Mouse (Mus musculus): Measurements from ENCODE around the gene Gkap1.

The Gkap1 gene

DNA sequence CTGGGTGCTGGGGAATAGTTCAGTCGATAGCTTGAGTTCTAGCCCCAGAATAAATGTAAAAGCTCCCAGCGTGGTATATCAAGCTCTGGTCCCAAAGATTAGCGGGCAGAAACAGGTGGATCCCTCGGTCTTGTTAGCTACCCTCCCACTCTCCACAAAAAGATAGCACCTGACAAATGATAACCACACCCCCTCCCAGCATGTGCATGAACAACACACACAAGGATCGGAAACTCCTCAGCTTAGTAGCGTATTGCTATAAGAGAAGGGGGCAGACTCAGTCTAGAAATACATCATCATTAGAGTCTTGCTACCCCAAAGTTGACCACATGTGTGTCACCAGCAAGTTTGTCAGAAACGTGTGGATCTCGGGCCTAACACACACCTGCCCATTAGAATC, at the start of gene Gkap1:
Gkap1 (minus strand) TSS at position 101 of the 400 bp plus-strand sequence.
- DNase-seq = no peak

DNA sequence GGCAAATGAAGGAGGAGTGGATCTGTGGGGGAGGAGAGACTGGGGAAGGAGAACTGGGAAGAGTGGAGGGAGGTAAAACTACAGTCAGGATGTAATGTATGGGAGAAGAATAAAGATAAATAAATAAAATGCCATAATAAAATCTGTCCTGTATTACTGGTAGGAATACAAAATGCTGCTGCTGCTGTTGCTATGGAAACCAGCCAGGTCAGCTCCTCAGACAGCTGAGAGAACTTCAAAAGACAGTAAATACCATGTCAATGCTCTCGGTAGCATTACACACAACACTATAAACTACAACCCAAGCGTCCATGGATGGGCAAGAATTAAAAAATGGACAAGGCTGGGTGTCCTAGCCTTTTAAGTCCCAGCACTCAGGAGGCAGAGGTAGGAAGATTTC, 42.3 kb upstream of the Gkap1 start:
- no peak for DNase-seq

DNA sequence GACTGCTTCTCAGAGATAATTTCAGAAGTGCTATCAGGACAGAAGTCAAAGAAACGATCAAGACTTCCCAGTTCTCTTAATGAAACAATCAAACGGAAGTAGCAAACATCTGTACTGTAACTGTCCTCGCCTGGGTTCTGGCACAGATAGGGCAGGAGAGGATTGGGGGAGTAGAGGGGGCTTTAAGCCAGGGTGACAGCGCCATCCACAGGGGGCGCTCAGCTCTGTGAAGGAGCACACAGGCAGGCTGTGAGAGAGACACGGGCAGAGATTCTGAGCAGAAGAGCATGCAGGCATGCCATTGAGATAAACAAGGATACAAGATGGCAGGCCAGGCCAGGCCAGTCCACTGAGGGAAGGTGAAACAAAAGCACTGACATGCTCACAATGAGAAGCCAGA, 39.5 kb upstream of the Gkap1 start:
- no peak for DNase-seq

DNA sequence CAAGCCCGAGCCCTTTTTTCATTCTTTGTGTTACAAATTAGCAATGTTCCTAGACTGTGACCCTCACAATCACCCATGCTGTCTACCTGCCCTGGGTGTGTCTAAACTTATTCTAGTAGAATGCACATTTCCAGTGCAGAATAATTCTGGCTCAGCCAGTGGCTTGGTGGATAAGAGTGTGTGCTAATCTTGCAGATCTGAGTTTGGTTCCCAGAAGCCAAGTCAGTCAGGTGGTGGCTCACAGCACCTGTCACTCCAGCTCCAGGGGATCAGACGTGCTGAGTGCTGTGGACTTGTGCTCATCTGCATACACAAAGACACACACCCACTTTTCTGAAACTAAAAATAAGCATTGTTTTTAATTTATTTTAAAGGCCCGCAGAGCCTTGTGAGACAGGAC, 38.3 kb upstream of the Gkap1 start:
- DNase-seq = no peak

DNA sequence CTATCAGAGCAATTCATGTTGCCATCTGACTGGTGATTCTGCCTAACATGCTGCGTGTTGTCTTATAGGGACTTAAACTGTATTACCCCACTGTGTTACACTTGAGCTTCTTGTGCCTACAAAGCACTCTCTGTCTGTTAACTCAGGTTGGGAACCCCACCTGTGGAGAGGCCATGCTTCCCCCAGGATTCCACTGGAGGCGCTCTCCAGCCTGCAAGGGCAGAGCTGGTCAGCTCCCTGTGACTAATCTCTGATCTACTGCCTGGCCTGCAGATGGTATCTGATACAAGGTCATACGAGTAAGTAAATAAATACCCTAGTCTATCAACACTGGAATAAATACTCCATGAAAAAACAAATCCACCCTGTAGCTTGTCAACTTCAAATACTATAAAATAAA, 35.9 kb upstream of the Gkap1 start:
- DNase-seq = peak; percentile 25

DNA sequence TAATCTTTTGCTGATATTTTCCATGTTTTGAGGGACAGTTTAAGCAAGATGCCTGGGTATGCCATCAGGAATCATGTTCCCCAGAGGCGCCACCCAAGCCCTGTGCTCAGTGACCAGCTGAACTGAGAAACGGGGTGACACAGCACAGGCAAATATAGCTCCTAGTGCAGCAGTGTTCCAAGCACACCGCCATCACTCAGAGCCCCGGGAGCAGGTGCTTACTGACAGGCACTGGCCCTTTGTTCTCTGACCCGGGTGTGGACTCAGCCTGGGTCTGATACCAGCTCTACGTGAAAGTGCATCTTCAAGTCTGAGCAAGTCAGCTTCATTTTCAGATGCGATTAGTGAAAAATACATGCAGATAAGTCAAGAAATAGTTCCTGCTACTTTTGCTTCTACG, 34.0 kb upstream of the Gkap1 start:
- peak; percentile 18 for DNase-seq

DNA sequence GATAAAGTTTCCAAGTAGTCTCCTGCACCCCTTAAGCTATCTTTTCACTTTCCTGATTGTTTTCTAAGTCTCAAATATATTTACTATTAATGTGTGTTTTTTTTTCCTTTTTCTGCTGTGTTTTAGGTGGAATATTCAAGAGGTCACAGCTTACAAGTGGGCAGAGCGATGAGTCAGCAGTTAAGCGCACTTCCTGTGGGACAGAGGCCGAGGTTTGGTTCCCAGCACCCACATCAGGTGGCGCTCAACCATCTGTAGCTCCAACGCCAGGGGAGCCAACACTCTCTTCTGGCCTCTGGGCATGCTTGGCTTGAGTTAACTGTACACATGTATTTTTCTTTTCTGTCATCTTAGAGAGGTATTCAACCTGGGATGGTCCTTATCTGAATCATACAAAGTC, 32.0 kb upstream of the Gkap1 start:
- no peak for DNase-seq

DNA sequence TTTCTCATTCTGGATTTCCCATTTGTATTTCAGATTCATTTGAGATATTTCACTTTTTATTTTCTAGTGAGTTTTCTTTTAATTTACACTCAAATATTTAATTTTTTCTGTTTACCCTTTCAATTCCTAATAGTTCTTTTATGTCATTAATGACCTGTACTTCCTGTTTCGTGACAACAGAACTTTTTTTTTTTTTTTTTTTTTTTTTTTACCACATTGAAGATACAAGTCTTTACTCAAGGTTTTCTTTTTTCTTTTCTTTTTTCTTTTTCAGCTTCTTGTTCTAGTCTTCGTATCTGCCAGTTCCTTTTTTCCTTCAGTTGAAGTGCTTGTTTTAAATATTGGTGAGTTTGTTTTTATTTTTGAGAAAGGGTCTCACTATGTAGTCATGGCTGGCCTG, 29.7 kb upstream of the Gkap1 start:
- no peak for DNase-seq

DNA sequence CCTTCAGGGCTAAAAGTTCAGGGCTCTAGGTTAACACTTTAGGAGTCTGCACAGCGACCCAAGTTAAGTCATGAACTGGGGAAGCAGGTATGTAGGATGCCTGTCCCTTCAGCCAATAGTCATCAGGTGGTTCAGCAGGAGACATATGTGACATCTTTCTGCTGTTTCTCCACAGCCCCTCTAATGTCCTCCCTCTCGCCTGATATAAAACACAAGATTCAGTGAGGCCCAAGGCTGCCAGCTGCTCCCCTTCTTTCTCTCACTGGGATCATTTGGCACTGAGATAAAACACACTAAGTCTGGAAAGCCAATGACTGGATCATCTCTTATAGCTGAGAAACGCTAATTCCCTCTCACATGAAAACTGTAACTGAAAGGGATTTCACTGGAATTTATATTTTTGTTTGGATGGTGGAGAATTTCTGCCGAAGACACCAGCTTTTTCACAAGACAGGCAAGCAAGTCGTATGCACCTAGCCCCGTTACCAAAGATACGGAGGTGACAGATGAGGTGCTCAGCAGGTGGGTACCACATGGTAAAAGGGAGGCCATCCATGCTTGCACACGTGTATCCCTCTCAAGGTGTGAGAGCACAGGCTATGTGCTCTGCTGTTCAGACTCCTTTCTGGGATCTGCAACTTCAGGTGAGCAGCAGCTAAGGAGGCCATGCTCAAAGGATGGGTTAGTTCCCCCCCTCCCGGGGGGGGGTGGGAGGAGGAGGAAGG, 27.1 kb upstream of the Gkap1 start:
- DNase-seq = no peak

DNA sequence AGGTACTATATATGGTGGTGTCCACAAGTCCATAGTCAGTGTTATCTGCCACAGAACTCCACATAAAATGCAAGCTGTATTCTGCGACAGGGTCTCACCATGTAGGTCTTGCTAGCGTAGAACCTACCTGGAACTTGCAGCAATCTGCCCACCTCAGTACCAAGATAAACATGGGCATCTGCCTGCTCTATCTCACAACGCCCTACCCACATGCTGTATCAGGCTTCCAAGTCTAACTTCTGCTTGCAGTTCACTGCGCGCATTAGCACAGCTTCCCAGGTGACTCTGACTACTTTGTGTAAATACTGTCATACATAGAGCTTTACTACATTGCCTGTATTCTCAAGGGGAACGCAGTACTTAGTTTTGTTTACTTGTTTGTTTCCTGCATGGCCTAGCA, 26.5 kb upstream of the Gkap1 start:
- no peak for DNase-seq

DNA sequence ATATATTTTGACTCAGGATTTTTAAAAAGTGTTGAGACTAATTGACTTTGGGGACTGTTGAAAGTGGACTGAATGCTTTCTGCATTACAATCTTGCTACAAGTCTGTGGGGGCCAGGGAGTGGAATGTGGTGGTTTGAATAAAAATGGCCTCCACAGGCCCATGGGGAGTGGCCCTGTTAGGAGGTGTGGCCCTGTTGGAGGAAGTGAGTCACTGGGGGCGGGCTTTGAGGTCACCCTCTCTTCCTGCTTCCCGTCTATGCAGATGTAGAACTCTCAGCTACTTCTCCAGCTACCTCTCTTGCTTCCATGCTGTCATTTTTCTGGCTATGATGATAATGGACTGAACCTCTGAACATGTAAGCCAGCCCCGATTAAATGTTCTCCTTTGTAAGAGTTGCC, 23.3 kb upstream of the Gkap1 start:
- no peak for DNase-seq

DNA sequence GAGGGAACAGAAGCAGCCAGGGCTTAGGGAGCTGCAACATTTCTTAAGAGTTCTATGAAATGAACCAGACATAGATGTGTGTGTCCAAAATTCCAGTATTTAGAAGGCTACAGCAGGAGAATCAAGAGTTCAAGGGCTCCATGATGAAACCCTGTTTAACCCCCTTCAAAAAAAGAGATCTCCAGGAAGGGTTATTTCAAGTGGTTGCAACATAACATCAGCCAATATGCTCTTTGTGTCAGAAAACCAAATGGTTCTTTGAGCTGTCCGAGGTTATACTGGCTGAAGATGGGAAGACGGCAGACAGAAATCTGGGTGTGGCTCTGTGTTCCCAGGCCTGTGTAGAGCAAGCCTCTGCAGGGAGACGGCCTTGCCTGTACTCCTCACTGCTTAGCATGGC, 20.1 kb upstream of the Gkap1 start:
- DNase-seq = no peak

DNA sequence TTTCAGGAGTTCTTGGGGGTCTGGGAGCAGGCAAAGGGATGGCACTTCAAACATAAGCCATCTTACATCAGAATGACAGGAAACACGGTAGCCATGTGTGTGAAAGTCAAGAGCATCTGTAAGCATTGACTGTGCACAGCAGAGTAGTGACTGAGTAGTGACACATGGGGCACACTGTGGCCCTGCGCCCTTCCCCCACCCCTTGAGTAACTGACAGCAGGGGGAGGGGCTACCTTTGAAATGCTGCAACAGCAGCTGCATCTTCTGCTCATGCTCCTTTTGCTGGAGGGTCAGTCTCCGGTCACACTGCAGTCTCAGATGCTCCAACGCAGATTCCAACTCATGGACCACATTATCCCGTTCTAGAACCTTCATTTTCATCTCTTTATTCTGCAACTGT, 17.3 kb upstream of the Gkap1 start:
- peak; percentile 81 for DNase-seq

DNA sequence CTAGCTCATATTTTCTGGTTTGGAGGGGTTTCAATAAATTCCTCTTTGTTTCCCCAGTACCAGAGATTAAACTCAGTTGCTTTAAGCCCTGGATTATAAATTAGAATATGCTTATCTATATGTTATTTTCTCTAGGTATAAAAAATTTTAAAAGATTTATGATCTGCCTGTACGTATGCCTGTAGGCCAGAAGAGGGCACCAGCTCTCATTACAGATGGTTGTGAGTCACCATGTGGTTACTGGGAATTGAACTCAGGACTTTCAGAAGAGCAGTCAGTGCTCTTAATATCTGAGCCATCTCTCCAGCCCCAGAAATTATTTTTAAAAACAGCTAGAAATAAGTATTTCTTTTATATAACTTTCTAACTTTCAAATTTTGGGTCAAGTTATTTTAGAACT, 13.8 kb upstream of the Gkap1 start:
- DNase-seq = no peak

DNA sequence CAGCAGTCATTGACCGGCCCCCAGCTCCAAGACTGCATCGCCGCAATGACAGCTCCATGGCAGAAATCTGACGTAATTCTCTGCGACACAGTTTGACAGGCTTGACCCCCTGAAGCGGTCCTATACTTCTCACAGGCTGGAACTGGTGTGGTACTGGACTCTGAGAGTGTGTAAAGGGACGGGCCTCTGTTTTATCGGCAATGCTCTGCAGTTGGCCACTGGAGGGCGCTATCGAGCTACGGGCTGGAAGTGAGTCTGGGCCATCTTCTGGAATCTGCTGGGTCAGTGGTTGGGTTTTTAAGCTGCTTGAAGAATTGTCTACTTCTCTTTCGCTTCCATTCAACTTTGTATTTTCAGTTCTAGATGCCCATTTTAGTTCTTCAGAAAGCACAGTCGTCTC, 12.3 kb upstream of the Gkap1 start:
- peak; percentile 85 for DNase-seq

DNA sequence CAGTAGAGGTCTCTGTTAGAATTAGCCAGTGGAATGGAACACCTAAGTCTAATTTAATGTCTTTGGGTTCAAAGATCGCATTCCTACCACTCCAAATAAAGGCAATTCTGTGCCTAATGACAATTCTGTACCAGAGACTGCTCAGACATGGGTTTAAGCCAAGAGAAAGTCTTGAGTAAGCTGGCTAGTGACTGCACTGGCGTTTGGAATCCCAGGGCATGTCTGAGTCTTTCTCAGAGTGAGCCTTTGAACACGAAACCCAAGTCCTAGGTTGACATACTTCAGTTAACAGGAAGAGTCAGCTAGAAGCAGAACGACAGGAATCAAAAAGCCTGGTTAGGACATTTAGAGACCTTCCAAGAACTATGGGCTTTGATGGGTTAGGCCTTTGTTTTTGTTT, 8.0 kb upstream of the Gkap1 start:
- DNase-seq = no peak

DNA sequence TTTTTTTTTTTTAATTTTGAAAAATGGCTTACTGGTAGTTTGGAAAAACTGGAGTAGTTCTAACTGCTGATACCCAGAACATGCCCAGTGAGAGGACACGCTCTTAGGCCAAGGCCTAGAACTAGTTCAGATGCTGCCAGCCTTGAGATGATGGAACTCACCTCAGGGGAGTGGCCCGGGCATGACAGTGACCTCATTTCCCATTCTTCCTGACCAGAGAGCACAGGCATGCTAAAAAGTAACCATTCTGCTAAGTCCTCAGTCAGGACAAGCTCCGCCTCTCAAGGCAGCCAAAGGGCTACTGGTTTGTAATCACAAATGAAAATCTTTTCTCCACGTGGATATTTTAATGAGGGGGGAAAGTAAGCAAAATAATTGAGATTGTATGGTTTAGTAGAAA, 6.4 kb upstream of the Gkap1 start:
- no peak for DNase-seq

DNA sequence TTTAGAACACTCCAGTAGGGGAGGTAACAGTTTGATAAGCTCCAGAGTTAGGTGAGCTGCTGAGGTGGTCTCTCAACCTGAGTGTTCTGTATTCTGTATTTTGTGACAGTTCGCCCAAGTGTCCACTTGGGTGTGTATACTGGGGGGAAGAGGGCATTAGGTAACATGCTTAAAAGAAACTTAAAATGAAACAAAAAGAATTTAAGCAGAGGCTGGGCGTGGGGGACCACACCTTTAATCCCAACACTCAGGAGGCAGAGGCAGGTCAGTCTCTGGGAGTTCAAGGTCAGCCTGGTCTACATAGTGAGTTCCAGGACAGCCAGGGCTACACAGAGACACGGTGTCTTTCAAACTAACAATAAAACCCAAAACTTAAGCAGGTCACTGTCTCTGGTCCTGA, 5.0 kb upstream of the Gkap1 start:
- DNase-seq = no peak

DNA sequence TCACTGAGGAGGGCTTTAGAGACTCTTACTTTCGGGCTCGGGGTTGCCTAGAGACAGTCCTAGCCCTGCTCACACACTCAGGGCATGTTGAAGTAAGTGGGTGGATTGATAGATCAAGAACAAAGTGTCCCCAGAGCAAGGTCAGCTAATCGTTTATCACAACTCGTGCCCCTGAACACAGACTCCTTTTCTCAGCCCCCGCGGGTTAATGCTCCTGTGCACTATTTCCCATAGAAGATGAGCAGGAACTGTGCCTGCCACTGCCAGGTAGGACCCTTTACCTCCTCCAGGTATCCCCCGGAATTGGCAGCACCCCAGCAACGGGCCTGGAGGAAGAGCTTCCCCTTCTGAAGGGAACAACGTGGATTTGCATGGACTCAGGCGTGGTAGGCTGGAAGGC, 757 bp upstream of the Gkap1 start:
- no peak for DNase-seq

DNA sequence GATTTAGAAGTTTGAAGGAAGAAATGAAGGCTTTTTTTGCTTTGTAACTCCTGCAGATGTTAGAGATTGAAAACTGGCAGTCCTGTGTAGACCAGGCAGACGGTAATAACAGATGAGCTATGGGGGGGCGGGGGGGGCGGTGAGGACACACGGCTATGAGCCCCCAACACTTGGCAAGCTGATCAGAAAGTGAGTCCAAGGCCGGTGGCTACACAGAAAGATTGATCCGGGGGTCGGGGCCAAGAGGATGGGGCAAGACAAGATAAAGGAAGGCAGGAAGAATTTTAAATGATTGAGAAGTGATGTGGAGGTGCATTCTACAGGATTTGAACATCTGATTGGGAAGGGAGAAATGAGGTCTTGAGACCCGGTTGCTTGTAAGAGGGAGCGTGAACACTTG, 423 bp downstream of the Gkap1 start:
- no peak for DNase-seq

DNA sequence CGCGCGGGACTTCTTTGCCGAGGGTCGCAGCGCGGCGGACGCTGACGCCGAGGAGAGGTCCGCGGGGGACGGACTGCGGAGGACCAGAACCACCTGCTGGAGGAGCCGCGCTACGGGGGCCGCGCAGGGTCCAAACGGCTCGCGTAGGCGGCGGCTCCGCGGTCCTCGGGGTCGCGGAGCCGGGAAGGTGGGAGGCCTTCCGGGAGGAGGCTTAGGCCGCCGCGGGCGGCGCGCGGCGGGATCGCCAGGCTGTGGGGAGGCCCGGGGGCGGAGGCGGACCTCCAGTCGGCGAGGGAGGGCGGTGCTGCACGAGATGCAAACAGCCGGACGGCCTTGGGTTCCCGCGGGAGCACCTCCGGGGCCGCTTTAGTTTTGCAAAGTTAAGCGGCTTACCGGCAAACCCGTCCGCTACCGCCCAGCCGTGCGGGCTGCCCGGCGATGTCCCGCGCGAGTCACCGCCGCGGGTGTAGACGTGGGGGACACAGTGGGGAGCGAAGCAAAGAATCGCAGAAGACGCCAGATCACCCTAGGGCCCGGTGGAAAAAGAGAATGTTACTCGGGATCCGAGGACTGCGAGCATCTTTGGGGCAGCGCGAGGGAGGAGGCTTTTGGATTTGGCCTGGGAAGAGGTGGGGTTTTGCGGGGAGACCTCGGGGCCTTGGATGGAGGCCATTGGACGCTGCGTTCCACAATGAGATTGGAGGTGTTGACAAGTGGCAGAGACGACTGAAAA, 1.1 kb downstream of the Gkap1 start:
- peak; percentile 90 for DNase-seq

DNA sequence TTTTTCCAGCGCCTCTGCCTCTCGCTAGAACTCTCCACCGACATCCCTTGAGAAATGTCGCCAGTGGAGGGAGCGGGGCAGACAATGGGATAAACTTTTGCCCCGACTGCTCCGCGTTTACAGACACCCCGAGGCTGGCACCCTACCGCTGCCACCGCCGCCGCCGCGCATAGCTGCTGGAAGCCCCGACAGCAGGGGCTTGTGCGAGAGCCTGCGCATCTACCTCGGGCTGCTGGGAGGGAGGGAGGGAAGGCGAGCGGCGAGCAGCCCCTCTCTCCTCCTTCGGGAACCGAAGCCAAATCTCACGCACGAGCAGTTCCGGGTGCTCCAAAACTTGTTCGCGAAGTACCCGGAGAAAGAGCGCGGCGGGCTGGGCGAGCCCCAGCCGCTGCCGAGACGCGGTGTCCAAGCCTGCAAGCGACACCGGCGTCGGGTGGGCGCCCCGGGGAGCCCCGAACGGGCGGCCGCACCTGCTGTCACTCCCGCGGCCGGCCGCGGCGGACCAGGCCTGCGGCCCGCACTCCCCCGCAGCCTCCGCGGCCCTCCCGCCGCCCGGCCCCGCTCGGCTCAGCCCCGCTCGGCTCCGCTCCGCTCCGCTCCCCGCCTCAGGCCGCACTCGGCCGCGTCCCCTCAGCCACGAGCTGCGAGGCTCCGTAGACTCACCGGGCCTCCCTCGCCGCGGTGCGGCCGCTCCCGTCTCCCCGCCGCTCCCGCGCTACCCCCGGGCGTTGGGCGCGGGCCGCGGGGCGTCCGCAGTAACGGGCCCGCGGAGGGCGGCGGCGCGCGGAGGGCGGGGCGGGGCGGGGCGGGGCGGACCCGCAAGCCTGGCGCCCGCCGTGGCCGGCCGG, 1.9 kb downstream of the Gkap1 start:
- peak; percentile 67 for DNase-seq

DNA sequence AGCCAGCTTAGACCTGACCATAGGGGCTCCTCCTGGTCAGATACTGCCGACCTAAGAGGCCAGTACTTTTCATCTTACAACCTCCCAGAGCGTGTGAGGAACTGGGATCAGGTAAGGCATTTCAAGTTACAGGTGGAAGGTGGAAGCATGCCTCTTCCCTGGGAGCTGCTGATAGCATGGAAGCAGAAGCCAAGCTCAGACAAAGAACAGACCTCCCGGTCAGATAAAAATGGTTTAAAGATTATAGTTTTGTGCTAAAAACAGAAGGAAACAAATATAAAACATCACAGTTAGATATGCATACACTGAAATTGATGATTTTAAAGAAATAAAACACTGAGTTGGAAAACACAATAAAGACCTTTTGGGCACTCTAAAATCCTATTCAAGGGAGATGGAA, 8.6 kb downstream of the Gkap1 start:
- no peak for DNase-seq

DNA sequence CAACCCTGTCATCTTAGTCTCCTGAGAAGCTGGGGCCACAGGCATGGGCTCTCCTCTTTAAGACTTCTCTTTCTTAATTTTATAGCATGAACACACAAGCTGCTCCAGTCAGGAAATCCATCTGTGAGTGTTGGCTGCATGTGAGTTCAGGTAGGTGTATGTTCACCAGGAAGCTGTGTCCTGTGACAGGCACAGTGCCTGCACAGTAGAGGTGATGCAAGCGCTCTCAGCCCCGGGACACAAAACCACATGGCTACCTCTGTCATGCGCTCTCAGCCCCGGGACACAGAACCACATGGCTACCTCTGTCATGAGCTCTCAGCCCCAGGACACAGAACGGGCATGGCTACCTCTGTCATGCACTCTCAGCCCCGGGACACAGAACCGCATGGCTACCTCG, 12.0 kb downstream of the Gkap1 start:
- no peak for DNase-seq

Measured in embryo, embryonic 11 days (tissue).